ENCODE assay signal across 7 mouse cellular contexts in genomic region chr2:74300366-74300791, GRCm38 (mm10).
DNase-seq lines count a peak whose midpoint lies in the region; ATAC-seq and TF ChIP-seq lines count a peak whose summit lies in the region.

No protein-coding gene starts in this region.

- no peak overlapping the region for H3K27ac ChIP-seq in forebrain, embryonic 12.5 days
- no peak overlapping the region for H3K27ac ChIP-seq in layer of hippocampus, adult 2 months

- H3K4me2 ChIP-seq in forebrain, embryonic 12.5 days, result peak overlapping the region; percentile 52

- no peaks in the 10 kb centered on the region for H3K36me3 ChIP-seq in forebrain, embryonic 12.5 days (replicated peaks)

- H3K4me3 ChIP-seq in forebrain, embryonic 12.5 days (replicated peaks), result peak overlapping the region; percentile 24
- peak overlapping the region; percentile 48 for H3K4me3 ChIP-seq in layer of hippocampus, adult 2 months

- H3K9ac ChIP-seq in forebrain, embryonic 12.5 days, result no peak overlapping the region

- TF ChIP-seq POLR2A in brain, embryonic 14.5 days (IDR thresholded peaks at IDR 0.05; ENCODE audit: borderline replicate concordance, extremely low read depth, insufficient read depth, insufficient read length, poor library complexity, severe bottlenecking), result no peak

- WGBS in forebrain, embryonic 12.5 days, result 1% methylated on average over 11 of the region's 11 CpGs

- ATAC-seq in forebrain, embryonic 12.5 days (ENCODE audit: low FRiP score), result peak; percentile 72

- H3K27me3 ChIP-seq in forebrain, embryonic 12.5 days, result peaks cover 29% of the 10 kb centered on the region

- DNase-seq in MEL-GATA-1-ER (ENCODE audit: extremely low read depth, low read depth), result peak; percentile 33
- peak; percentile 95 for DNase-seq in brain, embryonic 14.5 days (ENCODE audit: low read depth)
- peak; percentile 70 for DNase-seq in heart, postnatal 4 days
- DNase-seq in layer of hippocampus, adult 2 months (ENCODE audit: low spot score in 2 of 2), result peak; percentile 46 to 65
- peak; percentile 31 to 46 for DNase-seq in lung, adult 18-20 months
- peak; percentile 61 for DNase-seq in retina, postnatal 7 days (ENCODE audit: low read depth, low spot score)

- no peaks in the 10 kb centered on the region for H3K9me3 ChIP-seq in forebrain, embryonic 12.5 days

- TF ChIP-seq CTCF in brain, embryonic 14.5 days (IDR thresholded peaks at IDR 0.05; ENCODE audit: borderline replicate concordance, extremely low read depth, insufficient read depth, insufficient read length), result peak; percentile 78; the same call in 1 of the 2 replicates
- TF ChIP-seq CTCF in layer of hippocampus, adult 2 months (conservative IDR thresholded peaks at IDR 0.05), result peak; percentile 96

- H3K4me1 ChIP-seq in forebrain, embryonic 12.5 days, result peaks cover 16% of the 10 kb centered on the region; the same call in 1 of the 2 replicates

Comparison
In these comparisons a context has a peak if more than half of its experiments do, and no peak if none do; other contexts are left out.
1. DNase-seq: peak in every context shown above with its lines; median percentile 95 in brain, embryonic 14.5 days; 70 in heart, postnatal 4 days; 61 in retina, postnatal 7 days; 56 in layer of hippocampus, adult 2 months; 38 in lung, adult 18-20 months; 33 in MEL-GATA-1-ER.